Comparison of ENCODE assay signal across 14 mouse cellular contexts in genomic region chr16:69424661-69425634, GRCm38 (mm10).
"Had no signal": no experiment of that assay in that cellular context is flagged by ENCODE, and none has a peak within 500 bp of the region (broad histone marks: within the 10 kb centered on the region; RNA-seq: fewer than 3 reads in every experiment).

No protein-coding gene starts in this region.

- H3K9ac ChIP-seq: kidney, embryonic 15.5 days; limb, embryonic 15.5 days; liver, embryonic 12.5 days; lung, embryonic 14.5 days; neural tube, embryonic 15.5 days had no signal

- H3K9me3 ChIP-seq: kidney, embryonic 15.5 days; limb, embryonic 15.5 days; liver, embryonic 12.5 days; megakaryocyte, embryonic 14.5 days; neural tube, embryonic 15.5 days had no signal

- H3K27ac ChIP-seq: kidney, embryonic 15.5 days; limb, embryonic 15.5 days; liver, embryonic 12.5 days; macrophage; neural tube, embryonic 15.5 days had no signal

- ATAC-seq: liver, embryonic 12.5 days had no signal

- DNase-seq: kidney, adult 2 months; kidney, postnatal 14 days; layer of hippocampus, postnatal 36 days; lung, embryonic 14.5 days; lung, postnatal 10 days; thymus, adult 18-20 months; thymus, postnatal 14 days had no signal

- H3K4me2 ChIP-seq: kidney, embryonic 15.5 days; limb, embryonic 15.5 days; liver, embryonic 12.5 days; lung, embryonic 14.5 days; neural tube, embryonic 15.5 days had no signal

- H3K27me3 ChIP-seq: kidney, embryonic 15.5 days; limb, embryonic 15.5 days; liver, embryonic 12.5 days; megakaryocyte, embryonic 14.5 days; neural tube, embryonic 15.5 days had no signal

- H3K4me3 ChIP-seq: kidney, embryonic 15.5 days; limb, embryonic 15.5 days; liver, embryonic 12.5 days; megakaryocyte, embryonic 14.5 days; myocyte; neural tube, embryonic 15.5 days had no signal

- H3K4me1 ChIP-seq: kidney, embryonic 15.5 days; limb, embryonic 15.5 days; liver, embryonic 12.5 days; megakaryocyte, embryonic 14.5 days had no signal

- H3K36me3 ChIP-seq: kidney, embryonic 15.5 days; limb, embryonic 15.5 days; liver, embryonic 12.5 days; neural tube, embryonic 15.5 days had no signal
